Mouse (Mus musculus) intestine, embryonic 16.5 days (tissue): Measurements from ENCODE around the gene Rhox3c. TPM values are rescaled to one million over a fixed set of nuclear protein-coding genes. Genes with fewer than 3 reads are reported as not detected.
"Not testable (repeated sequence)": the region's sequence is repeated elsewhere in the genome, so short reads cannot be mapped to it uniquely, and the experiment has no call there.

Source experiments
- ATAC-seq: fragments of 200-750 bp; cut with Nextera tagmentation; 2 replicates; pipeline ENCODE4 v1.8.0; 2017; ENCODE audit warnings: moderate TSS enrichment, moderate library complexity
- H3K27ac ChIP-seq: fragments of 300-500 bp; sonication (generic); 2 replicates; pipeline ENCODE4 v1.5.1; 2014; ENCODE audit warnings: mild to moderate bottlenecking, low read length
- H3K27me3 ChIP-seq: fragments of 300-500 bp; sonication (generic); replicated peaks from 2 replicates; pipeline ENCODE4 v1.6.1; 2014; ENCODE audit warnings: low read length, control low read depth, mixed read lengths; ENCODE audit not compliant: control insufficient read depth, insufficient read depth
- H3K36me3 ChIP-seq: fragments of 300-500 bp; sonication (generic); 2 replicates; pipeline ENCODE4 v1.6.1; 2014; ENCODE audit warnings: low read length, control low read depth; ENCODE audit not compliant: control insufficient read depth, insufficient read depth
- H3K4me1 ChIP-seq: fragments of 300-500 bp; sonication (generic); 2 replicates; pipeline ENCODE4 v1.6.1; 2014; ENCODE audit warnings: low read length, control low read depth, mixed read lengths; ENCODE audit not compliant: control insufficient read depth, insufficient read depth
- H3K4me2 ChIP-seq: fragments of 300-500 bp; sonication (generic); 2 replicates; pipeline ENCODE4 v1.6.1; 2014; ENCODE audit warnings: low read depth, low read length, control low read depth
- H3K4me3 ChIP-seq: fragments of 300-500 bp; sonication (generic); 2 replicates; pipeline ENCODE4 v1.5.1; 2014; ENCODE audit warnings: mild to moderate bottlenecking, low read length
- H3K9ac ChIP-seq: fragments of 300-500 bp; sonication (generic); 2 replicates; pipeline ENCODE4 v1.6.1; 2014; ENCODE audit warnings: low read depth, low read length
- H3K9me3 ChIP-seq: fragments of 300-500 bp; sonication (generic); 2 replicates; pipeline ENCODE4 v1.6.1; 2016; ENCODE audit warnings: low read length, control low read depth; ENCODE audit not compliant: control insufficient read depth
- WGBS: fragments of 180-500 bp; shearing (Covaris S2); extraction: QIAGEN DNeasy Blood & Tissue Kit; methylation state at CpG from one replicate; pipeline ENCODE4 v1.1.7; 2014; 5-methylcytosine and 5-hydroxymethylcytosine counted together
- polyA plus RNA-seq: library from polyadenylated mRNA; unstranded; fragments of >200 nt; fragmentation: Nextera tagmentation; extraction: Ambion mirVana; gene quantifications from 2 replicates; pipeline ENCODE4 v1.2.1, GENCODE M21; 2015

Gene Rhox3c
- polyA plus RNA-seq: not detected in 2 replicates

- H3K4me1 ChIP-seq, H3K27me3 ChIP-seq, H3K4me3 ChIP-seq, H3K9ac ChIP-seq, ATAC-seq, H3K27ac ChIP-seq, H3K36me3 ChIP-seq, H3K4me2 ChIP-seq, H3K9me3 ChIP-seq: not testable (repeated sequence)
- WGBS: 91% methylated on average over 3 of the region's 4 CpGs
Observed at GRCm38 (mm10) chrX:37458285-37458684, at the start of gene Rhox3c. Gene Rhox3c (plus strand): TSS chrX:37458585.

- not testable (repeated sequence) for H3K4me1 ChIP-seq, H3K36me3 ChIP-seq, H3K4me3 ChIP-seq, H3K27me3 ChIP-seq, H3K27ac ChIP-seq, ATAC-seq, H3K4me2 ChIP-seq, H3K9ac ChIP-seq, H3K9me3 ChIP-seq
- WGBS: no CpG with 5 or more reads among the region's 9 CpGs
Observed at GRCm38 (mm10) chrX:37411767-37412166, 46.6 kb upstream of the Rhox3c start, which contains the start of gene Rhox2b. Gene Rhox2b (plus strand): TSS chrX:37412067.

GRCm38 (mm10) chrX:37432194-37432593, 26.2 kb upstream of the Rhox3c start, which contains the start of gene Rhox4b:
Gene Rhox4b (plus strand): TSS chrX:37432494.
- not testable (repeated sequence) for H3K4me3 ChIP-seq

GRCm38 (mm10) chrX:37453380-37453779, 5.0 kb upstream of the Rhox3c start, which contains the start of gene Rhox2c:
Gene Rhox2c (plus strand): TSS chrX:37453680.
- not testable (repeated sequence) for ATAC-seq, H3K27ac ChIP-seq, H3K4me3 ChIP-seq, H3K27me3 ChIP-seq, H3K4me2 ChIP-seq, H3K4me1 ChIP-seq, H3K9ac ChIP-seq, H3K36me3 ChIP-seq, H3K9me3 ChIP-seq
- WGBS: 97% methylated on average over 5 of the region's 10 CpGs

More at GRCm38 (mm10) chrX:37432194-37432593, 26.2 kb upstream of the Rhox3c start, which contains the start of gene Rhox4b:
- not testable (repeated sequence) for H3K36me3 ChIP-seq, ATAC-seq, H3K27ac ChIP-seq, H3K9ac ChIP-seq, H3K4me2 ChIP-seq, H3K4me1 ChIP-seq, H3K27me3 ChIP-seq, H3K9me3 ChIP-seq
- 89% methylated on average over 14 of the region's 15 CpGs for WGBS

- H3K4me2 ChIP-seq, H3K9ac ChIP-seq, H3K36me3 ChIP-seq, H3K9me3 ChIP-seq, H3K27me3 ChIP-seq, ATAC-seq, H3K4me3 ChIP-seq, H3K27ac ChIP-seq, H3K4me1 ChIP-seq: not testable (repeated sequence)
- WGBS: 90% methylated on average over 14 of the region's 14 CpGs
Observed at GRCm38 (mm10) chrX:37480037-37480436, 21.7 kb downstream of the Rhox3c start, which contains the start of gene Rhox4c. Gene Rhox4c (plus strand): TSS chrX:37480337.

GRCm38 (mm10) chrX:37514059-37514458, 55.7 kb downstream of the Rhox3c start, which contains the start of gene Rhox4d:
Gene Rhox4d (plus strand): TSS chrX:37514359.
- not testable (repeated sequence) for H3K27me3 ChIP-seq, ATAC-seq, H3K4me3 ChIP-seq, H3K27ac ChIP-seq, H3K36me3 ChIP-seq, H3K4me1 ChIP-seq, H3K4me2 ChIP-seq, H3K9ac ChIP-seq, H3K9me3 ChIP-seq
- WGBS: 94% methylated on average over 16 of the region's 18 CpGs

Other genes with a start within 250 kb of the Rhox3c start
- not detected in 2 replicates for gene Gm9, start 247.5 kb upstream of the Rhox3c start, polyA plus RNA-seq
- gene Rhox1, start 236.3 kb upstream of the Rhox3c start, polyA plus RNA-seq: not detected in 2 replicates
- not detected in 2 replicates for gene Rhox2a, start 213.6 kb upstream of the Rhox3c start, polyA plus RNA-seq
- gene Rhox3a, start 208.7 kb upstream of the Rhox3c start, polyA plus RNA-seq: not detected in 2 replicates
- not detected in 2 replicates for gene Rhox4a, start 193.2 kb upstream of the Rhox3c start, polyA plus RNA-seq
- gene Rhox3a2, start 78.6 kb upstream of the Rhox3c start, polyA plus RNA-seq: not detected in 2 replicates
- gene Rhox4a2, start 67.7 kb upstream of the Rhox3c start, polyA plus RNA-seq: not detected in 2 replicates
- not detected in 2 replicates for gene Rhox2b, start 46.5 kb upstream of the Rhox3c start, polyA plus RNA-seq
- not detected in 2 replicates for gene Rhox4b, start 26.1 kb upstream of the Rhox3c start, polyA plus RNA-seq
- gene Rhox2c, start 4.9 kb upstream of the Rhox3c start, polyA plus RNA-seq: not detected in 2 replicates
- gene Rhox4c, start 21.8 kb downstream of the Rhox3c start, polyA plus RNA-seq: not detected in 2 replicates
- not detected in 2 replicates for gene Rhox2d, start 34.8 kb downstream of the Rhox3c start, polyA plus RNA-seq
- not detected in 2 replicates for gene Rhox4d, start 55.8 kb downstream of the Rhox3c start, polyA plus RNA-seq
- gene Rhox2e, start 71.9 kb downstream of the Rhox3c start, polyA plus RNA-seq: not detected in 2 replicates
- not detected in 2 replicates for gene Rhox3e, start 83.4 kb downstream of the Rhox3c start, polyA plus RNA-seq
- gene Rhox4e, start 98.8 kb downstream of the Rhox3c start, polyA plus RNA-seq: not detected in 2 replicates
- not detected in 2 replicates for gene Rhox2f, start 112.8 kb downstream of the Rhox3c start, polyA plus RNA-seq
- not detected in 2 replicates for gene Rhox3f, start 122.4 kb downstream of the Rhox3c start, polyA plus RNA-seq
- gene Rhox4f, start 149.1 kb downstream of the Rhox3c start, polyA plus RNA-seq: not detected in 2 replicates
- gene Rhox3g, start 170.0 kb downstream of the Rhox3c start, polyA plus RNA-seq: not detected in 2 replicates
- not detected in 2 replicates for gene Rhox2g, start 184.9 kb downstream of the Rhox3c start, polyA plus RNA-seq
- not detected in 2 replicates for gene Rhox4g, start 192.7 kb downstream of the Rhox3c start, polyA plus RNA-seq
- gene Rhox3h, start 210.2 kb downstream of the Rhox3c start, polyA plus RNA-seq: not detected in 2 replicates
- not detected in 2 replicates for gene Rhox2h, start 214.7 kb downstream of the Rhox3c start, polyA plus RNA-seq